Mouse (Mus musculus): ENCODE measurements around the gene Scgb2b20. TPM values are rescaled to one million over a fixed set of nuclear protein-coding genes. Genes with fewer than 3 reads are reported as not detected.
"Not testable (repeated sequence)": the region's sequence is repeated elsewhere in the genome, so short reads cannot be mapped to it uniquely, and the experiment has no call there.

Gene Scgb2b20
- not detected in 2 replicates for polyA plus RNA-seq (2016; fragmentation: Nextera tagmentation; extraction: Ambion mirVana)

DNA sequence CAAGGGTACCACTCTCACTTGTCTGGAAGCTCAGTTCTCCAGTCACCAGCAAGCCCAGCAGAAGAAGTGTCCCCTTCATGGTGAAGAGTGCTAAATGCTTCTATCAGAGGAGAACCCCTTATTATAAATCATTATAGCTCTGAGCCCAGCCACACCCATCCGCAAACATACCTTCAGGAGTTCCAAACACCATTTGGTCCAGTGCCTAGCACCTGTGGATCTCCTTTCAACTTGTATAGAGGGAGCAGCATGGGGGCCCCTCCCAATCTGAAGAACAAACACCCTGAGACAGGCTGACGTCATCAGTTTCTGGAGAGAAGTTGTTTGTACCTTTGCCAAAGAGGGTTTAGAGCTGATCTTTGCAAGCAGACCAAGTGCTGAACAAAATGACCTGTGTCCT lies at the start of gene Scgb2b20:
Gene Scgb2b20, minus strand, starts transcription at position 101 of the 400 bp plus-strand sequence.
- not testable (repeated sequence) for H3K4me3 ChIP-seq (replicated peaks); H3K27me3 ChIP-seq; ATAC-seq (ENCODE audit: insufficient number of reproducible peaks, insufficient read depth, low FRiP score, low TSS enrichment, low read depth); H3K9ac ChIP-seq (replicated peaks); H3K36me3 ChIP-seq; H3K4me1 ChIP-seq (replicated peaks); H3K4me2 ChIP-seq; H3K9me3 ChIP-seq; H3K27ac ChIP-seq
- 82% methylated on average over 2 of the region's 2 CpGs for WGBS

DNA sequence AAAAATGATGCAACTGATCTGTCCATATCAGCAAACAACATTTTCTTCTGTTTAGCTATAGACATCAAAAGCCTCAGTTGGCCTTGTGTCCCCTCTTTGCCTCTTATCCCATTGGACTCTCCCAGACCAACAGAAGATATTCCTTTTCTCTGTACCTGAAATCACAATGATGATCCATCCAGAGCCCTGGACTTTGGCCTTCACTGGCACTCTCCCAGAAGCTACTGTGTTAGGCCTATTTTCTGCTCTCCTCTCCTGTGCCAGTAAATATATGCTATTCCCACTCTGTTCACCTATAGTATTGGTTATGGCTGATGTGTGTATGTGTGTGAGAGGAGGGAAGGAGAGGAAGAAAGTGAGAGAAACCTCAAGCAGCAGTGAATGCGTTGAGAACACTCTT lies 43.6 kb upstream of the Scgb2b20 start:
- H3K36me3 ChIP-seq, H3K4me2 ChIP-seq: not testable (repeated sequence)
- WGBS, result 53% methylated on average over 1 of the region's 1 CpGs

DNA sequence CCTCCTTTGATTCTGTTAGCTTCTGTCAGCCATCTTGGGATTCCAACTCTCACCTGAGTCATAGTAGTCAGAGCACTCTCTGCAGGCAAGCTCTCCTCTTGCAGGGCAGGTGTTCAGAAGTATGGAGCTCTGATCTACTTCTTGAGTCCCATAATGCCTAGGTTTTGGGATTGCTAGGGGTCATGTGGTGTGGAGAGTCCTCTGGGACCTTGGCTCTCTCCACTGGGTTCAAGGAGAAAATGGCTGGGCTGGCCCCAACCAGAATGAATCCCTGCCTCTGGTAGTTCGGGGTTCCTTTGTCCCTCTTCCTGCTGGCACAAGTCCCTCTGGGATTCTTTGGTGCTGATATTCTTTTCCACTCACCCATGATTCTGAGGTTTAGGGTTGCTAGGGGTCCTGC lies 35.5 kb upstream of the Scgb2b20 start:
- no peak overlapping the region for H3K9ac ChIP-seq (replicated peaks)
- no peak overlapping the region for H3K27ac ChIP-seq
- H3K9me3 ChIP-seq, result peaks cover 41% of the 10 kb centered on the region
- H3K4me3 ChIP-seq (replicated peaks), result no peak overlapping the region
- 87% methylated on average over 1 of the region's 1 CpGs for WGBS
- no peak for ATAC-seq (ENCODE audit: insufficient number of reproducible peaks, insufficient read depth, low FRiP score, low TSS enrichment, low read depth)
- no peaks in the 10 kb centered on the region for H3K36me3 ChIP-seq
- H3K4me1 ChIP-seq (replicated peaks), result no peaks in the 10 kb centered on the region
- H3K27me3 ChIP-seq, result no peaks in the 10 kb centered on the region
- H3K4me2 ChIP-seq, result no peak overlapping the region

More for the DNA sequence above, 43.6 kb upstream of the Scgb2b20 start:
- ATAC-seq (ENCODE audit: insufficient number of reproducible peaks, insufficient read depth, low FRiP score, low TSS enrichment, low read depth); H3K27me3 ChIP-seq; H3K27ac ChIP-seq; H3K9ac ChIP-seq (replicated peaks); H3K4me3 ChIP-seq (replicated peaks); H3K4me1 ChIP-seq (replicated peaks): not testable (repeated sequence)
- peaks cover 18% of the 10 kb centered on the region for H3K9me3 ChIP-seq

DNA sequence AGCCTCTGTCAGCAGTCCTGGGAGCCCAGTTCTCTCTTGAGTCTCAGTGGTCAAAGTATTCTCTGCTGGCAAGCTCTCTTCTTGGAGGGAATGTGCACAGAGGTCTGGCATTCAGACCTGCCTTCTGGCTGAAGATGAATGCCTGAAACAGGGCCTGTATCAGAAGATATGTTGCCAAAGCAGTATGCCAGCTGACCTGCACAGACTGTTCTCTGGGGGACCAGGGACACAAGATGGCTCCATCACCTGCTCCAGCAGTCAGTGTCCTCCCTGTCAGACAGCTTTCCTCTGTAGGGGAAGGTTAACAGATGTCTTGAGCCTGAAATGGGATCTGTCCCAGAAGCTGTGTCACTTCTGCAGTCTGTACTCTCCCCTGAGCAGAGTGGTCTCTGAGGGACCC lies 33.6 kb upstream of the Scgb2b20 start:
- not testable (repeated sequence) for H3K27me3 ChIP-seq; H3K4me2 ChIP-seq; H3K36me3 ChIP-seq; H3K4me3 ChIP-seq (replicated peaks); H3K9ac ChIP-seq (replicated peaks); H3K4me1 ChIP-seq (replicated peaks); H3K27ac ChIP-seq; ATAC-seq (ENCODE audit: insufficient number of reproducible peaks, insufficient read depth, low FRiP score, low TSS enrichment, low read depth)
- peaks cover 41% of the 10 kb centered on the region for H3K9me3 ChIP-seq

DNA sequence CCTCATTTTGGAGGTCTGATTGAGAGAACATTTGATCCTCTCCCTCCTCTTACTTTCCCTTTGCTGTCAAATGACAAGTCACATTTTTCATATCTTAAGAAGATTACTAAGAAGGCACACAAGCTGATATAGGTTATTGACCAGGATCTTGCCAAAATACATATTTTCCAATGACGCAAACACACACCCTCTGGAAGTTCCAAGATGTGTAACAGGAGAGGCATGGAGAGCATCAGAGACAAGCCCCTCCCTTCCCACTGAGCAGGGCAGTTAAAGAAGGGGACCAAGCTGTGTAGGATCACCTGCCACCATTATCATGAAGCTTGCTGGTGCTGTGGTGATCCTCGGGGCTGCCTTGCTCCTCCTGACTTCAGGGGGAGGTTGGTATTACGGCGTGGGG lies 6.8 kb upstream of the Scgb2b20 start, which contains the start of gene Scgb1b20:
Gene Scgb1b20, plus strand, starts transcription at position 301 of the 400 bp plus-strand sequence.
- 89% methylated on average over 4 of the region's 4 CpGs for WGBS
- H3K9me3 ChIP-seq; H3K27ac ChIP-seq; H3K27me3 ChIP-seq; H3K4me3 ChIP-seq (replicated peaks); H3K9ac ChIP-seq (replicated peaks); H3K36me3 ChIP-seq; H3K4me1 ChIP-seq (replicated peaks); H3K4me2 ChIP-seq; ATAC-seq (ENCODE audit: insufficient number of reproducible peaks, insufficient read depth, low FRiP score, low TSS enrichment, low read depth): not testable (repeated sequence)

Other genes starting within 250 kb of the Scgb2b20 start
- not detected in 2 replicates for gene Scgb2b18, start 192.5 kb downstream of the Scgb2b20 start, polyA plus RNA-seq (2016; fragmentation: Nextera tagmentation; extraction: Ambion mirVana)
- not detected in 2 replicates for gene Scgb1b18, start 180.8 kb downstream of the Scgb2b20 start, polyA plus RNA-seq (2016; fragmentation: Nextera tagmentation; extraction: Ambion mirVana)
- gene Scgb2b19, start 86.0 kb downstream of the Scgb2b20 start, polyA plus RNA-seq (2016; fragmentation: Nextera tagmentation; extraction: Ambion mirVana), result not detected in 2 replicates
- gene Scgb1b19, start 79.0 kb downstream of the Scgb2b20 start, polyA plus RNA-seq (2016; fragmentation: Nextera tagmentation; extraction: Ambion mirVana), result not detected in 2 replicates
- gene Scgb1b20, start 6.9 kb upstream of the Scgb2b20 start, polyA plus RNA-seq (2016; fragmentation: Nextera tagmentation; extraction: Ambion mirVana), result not detected in 2 replicates
- gene Scgb2b21, start 154.1 kb upstream of the Scgb2b20 start, polyA plus RNA-seq (2016; fragmentation: Nextera tagmentation; extraction: Ambion mirVana), result not detected in 2 replicates